Mouse (Mus musculus): ENCODE measurements around the gene Gapdh.

The Gapdh gene

GRCm38 (mm10) chr6:125166051-125166751 lies at the start of gene Gapdh:
Gapdh (minus strand) TSS chr6:125166467.
- DNase-seq, result no peak

GRCm38 (mm10) chr6:125215148-125215954 lies 49.1 kb upstream of the Gapdh start, which contains the start of gene Vamp1:
Vamp1 (plus strand) TSS chr6:125215551.
- DNase-seq, result peak; percentile 98

GRCm38 (mm10) chr6:125213715-125214114 lies 47.4 kb upstream of the Gapdh start:
- no peak for DNase-seq

GRCm38 (mm10) chr6:125213129-125213528 lies 46.9 kb upstream of the Gapdh start:
- no peak for DNase-seq

- no peak for DNase-seq
These were observed 46.4 kb upstream of the Gapdh start for GRCm38 (mm10) chr6:125212621-125213020.

- DNase-seq, result no peak
These were observed 44.2 kb upstream of the Gapdh start for GRCm38 (mm10) chr6:125210436-125210835.

GRCm38 (mm10) chr6:125197166-125197565 lies 30.9 kb upstream of the Gapdh start:
- no peak for DNase-seq

- DNase-seq, result no peak
These were observed 30.0 kb upstream of the Gapdh start for GRCm38 (mm10) chr6:125196301-125196700.

- no peak for DNase-seq
These were observed 29.3 kb upstream of the Gapdh start for GRCm38 (mm10) chr6:125195541-125196075.

- DNase-seq, result no peak
These were observed 27.1 kb upstream of the Gapdh start for GRCm38 (mm10) chr6:125193390-125193789.

- DNase-seq, result no peak
These were observed 26.6 kb upstream of the Gapdh start for GRCm38 (mm10) chr6:125192841-125193240.

GRCm38 (mm10) chr6:125192016-125192714 lies 25.9 kb upstream of the Gapdh start:
- peak; percentile 93 for DNase-seq

GRCm38 (mm10) chr6:125191332-125192015 lies 25.2 kb upstream of the Gapdh start, which contains the start of the genes Ncapd2 and Mrpl51:
Ncapd2 (minus strand) TSS chr6:125191701.
Mrpl51 (plus strand) TSS chr6:125191801.
- peak; percentile 97 for DNase-seq

- DNase-seq, result no peak
These were observed 24.5 kb upstream of the Gapdh start for GRCm38 (mm10) chr6:125190816-125191215.

GRCm38 (mm10) chr6:125186203-125186602 lies 19.9 kb upstream of the Gapdh start:
- no peak for DNase-seq

GRCm38 (mm10) chr6:125182133-125182532 lies 15.9 kb upstream of the Gapdh start:
- no peak for DNase-seq

- DNase-seq, result no peak
These were observed 13.3 kb upstream of the Gapdh start for GRCm38 (mm10) chr6:125179601-125180000.

GRCm38 (mm10) chr6:125175469-125175868 lies 9.2 kb upstream of the Gapdh start:
- no peak for DNase-seq

- DNase-seq, result no peak
These were observed 7.0 kb upstream of the Gapdh start for GRCm38 (mm10) chr6:125173256-125173655.

GRCm38 (mm10) chr6:125172474-125172873 lies 6.2 kb upstream of the Gapdh start:
- no peak for DNase-seq

- no peak for DNase-seq
These were observed 3.9 kb upstream of the Gapdh start for GRCm38 (mm10) chr6:125170194-125170593.

GRCm38 (mm10) chr6:125168086-125168485 lies 1.8 kb upstream of the Gapdh start:
- DNase-seq, result no peak

Data from layer of hippocampus, adult 9-11 months (tissue).